Mouse (Mus musculus) ES-Bruce4 (cell line): ENCODE measurements at regions not wholly inside any gene's neighbourhood (a gene's known extent, or its start where the extent isn't known, plus 50 kb on each side); places are given as distances from the start of the nearest gene placed in this dataset.

Experiments
- H3K27ac ChIP-seq: 2 replicates; pipeline ENCODE4 v1.5.1; 2012; ENCODE audit warnings: low read length, inconsistent platforms; ENCODE audit not compliant: insufficient read depth
- H3K27me3 ChIP-seq: 2 replicates; pipeline ENCODE4 v1.6.1; 2012; ENCODE audit warnings: mild to moderate bottlenecking, low read length, inconsistent platforms; ENCODE audit not compliant: control insufficient read depth, poor library complexity, insufficient read depth, severe bottlenecking
- H3K36me3 ChIP-seq: 2 replicates; pipeline ENCODE4 v1.6.1; 2012; ENCODE audit warnings: inconsistent platforms, mild to moderate bottlenecking, low read length, moderate library complexity; ENCODE audit not compliant: control insufficient read depth, poor library complexity, insufficient read depth, severe bottlenecking
- H3K4me1 ChIP-seq: one replicate; pipeline ENCODE4 v1.8.1; 2011; ENCODE audit warnings: low read length; ENCODE audit not compliant: control insufficient read depth, insufficient read depth
- H3K4me3 ChIP-seq: 2 replicates; pipeline ENCODE4 v1.5.1; 2011; ENCODE audit warnings: low read depth, mild to moderate bottlenecking, low read length
- H3K9ac ChIP-seq: 2 replicates; pipeline ENCODE4 v1.6.1; 2012; ENCODE audit warnings: low read depth, mild to moderate bottlenecking, inconsistent platforms; ENCODE audit not compliant: poor library complexity, severe bottlenecking
- H3K9me3 ChIP-seq: replicated peaks from 2 replicates; pipeline ENCODE4 v1.6.1; 2012; ENCODE audit warnings: mild to moderate bottlenecking, low read length, inconsistent platforms; ENCODE audit not compliant: control insufficient read depth, poor library complexity, insufficient read depth, severe bottlenecking
- CTCF ChIP-seq: IDR thresholded peaks from one replicate; pipeline ENCODE4 v1.8.1; 2011; ENCODE audit warnings: low read depth, low read length
- EP300 ChIP-seq: IDR thresholded peaks from 2 replicates; pipeline ENCODE4 v1.6.1; 2011; ENCODE audit warnings: low read depth, low read length; ENCODE audit not compliant: insufficient read depth
- POLR2A ChIP-seq: IDR thresholded peaks from one replicate; pipeline ENCODE4 v1.8.1; 2011; ENCODE audit warnings: low read length; ENCODE audit not compliant: insufficient read depth

- Histone ChIP-seq H3K9me3 (no peaks in the 10 kb centered on the region), H3K4me1 (no peaks in the 10 kb centered on the region), H3K9ac (no peak overlapping the region), H3K27ac (no peak overlapping the region), H3K27me3 (no peaks in the 10 kb centered on the region), H3K4me3 (no peak overlapping the region), H3K36me3 (no peaks in the 10 kb centered on the region)
- TF ChIP-seq EP300 (no peak), POLR2A (no peak), CTCF (no peak)
Observed at GRCm38 (mm10) chr11:64590091-64590490, 153.6 kb upstream of the F930015N05Rik start.

- H3K4me3 ChIP-seq, result no peak overlapping the region
- no peak for TF ChIP-seq CTCF
- TF ChIP-seq EP300, result no peak
- H3K4me1 ChIP-seq, result no peaks in the 10 kb centered on the region
- no peaks in the 10 kb centered on the region for H3K36me3 ChIP-seq
- no peaks in the 10 kb centered on the region for H3K9me3 ChIP-seq
- H3K27ac ChIP-seq, result no peak overlapping the region
- H3K9ac ChIP-seq, result no peak overlapping the region
- no peaks in the 10 kb centered on the region for H3K27me3 ChIP-seq
Observed at GRCm38 (mm10) chr11:64592253-64592652, 155.8 kb upstream of the F930015N05Rik start.

GRCm38 (mm10) chr11:64597305-64597704, 160.9 kb upstream of the F930015N05Rik start:
- TF ChIP-seq EP300, result no peak
- TF ChIP-seq CTCF, result no peak
- no peak for TF ChIP-seq POLR2A
- Histone ChIP-seq H3K9ac (no peak overlapping the region), H3K27me3 (no peaks in the 10 kb centered on the region), H3K27ac (no peak overlapping the region), H3K36me3 (no peaks in the 10 kb centered on the region), H3K4me1 (no peaks in the 10 kb centered on the region), H3K4me3 (no peak overlapping the region), H3K9me3 (no peaks in the 10 kb centered on the region)

GRCm38 (mm10) chr11:64599178-64599577, 162.7 kb upstream of the F930015N05Rik start:
- Histone ChIP-seq H3K9ac (no peak overlapping the region), H3K27ac (no peak overlapping the region), H3K4me1 (no peaks in the 10 kb centered on the region), H3K27me3 (no peaks in the 10 kb centered on the region; the same call in 1 of the 2 replicates), H3K9me3 (no peaks in the 10 kb centered on the region), H3K4me3 (no peak overlapping the region), H3K36me3 (no peaks in the 10 kb centered on the region)
- no peak for TF ChIP-seq POLR2A
- no peak for TF ChIP-seq CTCF
- no peak for TF ChIP-seq EP300

- Histone ChIP-seq H3K9me3 (no peaks in the 10 kb centered on the region), H3K4me3 (no peak overlapping the region), H3K36me3 (no peaks in the 10 kb centered on the region), H3K27me3 (no peaks in the 10 kb centered on the region; the same call in 1 of the 2 replicates), H3K4me1 (no peaks in the 10 kb centered on the region), H3K27ac (no peak overlapping the region), H3K9ac (no peak overlapping the region)
- no peak for TF ChIP-seq CTCF
- TF ChIP-seq POLR2A, result no peak
- no peak for TF ChIP-seq EP300
Observed at GRCm38 (mm10) chr11:64600201-64601102, 164.0 kb upstream of the F930015N05Rik start.

- Histone ChIP-seq H3K27ac (no peak overlapping the region), H3K4me1 (no peaks in the 10 kb centered on the region), H3K9me3 (no peaks in the 10 kb centered on the region), H3K27me3 (no peaks in the 10 kb centered on the region), H3K9ac (no peak overlapping the region), H3K4me3 (no peak overlapping the region), H3K36me3 (no peaks in the 10 kb centered on the region)
- TF ChIP-seq POLR2A, result no peak
- no peak for TF ChIP-seq CTCF
- TF ChIP-seq EP300, result no peak
Observed at GRCm38 (mm10) chr11:64609043-64609442, 172.6 kb upstream of the F930015N05Rik start.
